Mouse (Mus musculus) CD4-positive naive resting alpha-beta T cell, adult 57 days (primary cell): Measurements from ENCODE around the gene Fem1a. TPM values are rescaled to one million over a fixed set of nuclear protein-coding genes. Genes with fewer than 3 reads are reported as not detected.

ENCODE experiments used
- total RNA-seq: library from RNA; stranded (reverse); gene quantifications from one replicate; pipeline ENCODE4 v1.2.4, GENCODE M21; 2023

Fem1a gene
- 22.6 TPM for total RNA-seq

GRCm38 (mm10) chr17:56256239-56256881 is at the start of gene Fem1a:
Fem1a (plus strand) TSS chr17:56256810.

GRCm38 (mm10) chr17:56218377-56219191 is 38.0 kb upstream of the Fem1a start, which contains the start of gene Dpp9:
Dpp9 (minus strand) TSS chr17:56218905.

GRCm38 (mm10) chr17:56276643-56277566 is 20.3 kb downstream of the Fem1a start, which contains the start of gene Ticam1:
Ticam1 (minus strand) TSS chr17:56276786.

GRCm38 (mm10) chr17:56292531-56293222 is 36.1 kb downstream of the Fem1a start, which contains the start of gene Plin3:
Plin3 (minus strand) TSS chr17:56292873.

GRCm38 (mm10) chr17:56300186-56300585 is 43.6 kb downstream of the Fem1a start, which contains the start of gene Arrdc5:
Arrdc5 (minus strand) TSS chr17:56300286.

GRCm38 (mm10) chr17:56303160-56303846 is 46.7 kb downstream of the Fem1a start, which contains the start of gene Uhrf1:
Uhrf1 (plus strand) TSS chr17:56303321.

Other genes starting within 250 kb of the Fem1a start
- gene Sh3gl1, start 220.2 kb upstream of the Fem1a start, total RNA-seq, result 129 TPM
- gene Chaf1a, start 216.4 kb upstream of the Fem1a start, total RNA-seq, result 1.4 TPM
- 74.7 TPM for gene Ubxn6, start 181.8 kb upstream of the Fem1a start, total RNA-seq
- gene Hdgfl2, start 177.2 kb upstream of the Fem1a start, total RNA-seq, result 124 TPM
- gene Plin4, start 147.0 kb upstream of the Fem1a start, total RNA-seq, result not detected
- gene Plin5, start 139.2 kb upstream of the Fem1a start, total RNA-seq, result not detected
- not detected for gene Lrg1, start 134.8 kb upstream of the Fem1a start, total RNA-seq
- gene Sema6b, start 116.5 kb upstream of the Fem1a start, total RNA-seq, result 0.24 TPM
- gene Tnfaip8l1, start 94.3 kb upstream of the Fem1a start, total RNA-seq, result 17.3 TPM
- gene Mydgf, start 72.9 kb upstream of the Fem1a start, total RNA-seq, result 50.6 TPM
- 48.0 TPM for gene Dpp9, start 37.9 kb upstream of the Fem1a start, total RNA-seq
- 10.6 TPM for gene Ticam1, start 20.0 kb downstream of the Fem1a start, total RNA-seq
- 10.9 TPM for gene Plin3, start 36.1 kb downstream of the Fem1a start, total RNA-seq
- gene Arrdc5, start 43.5 kb downstream of the Fem1a start, total RNA-seq, result not detected
- gene Uhrf1, start 46.5 kb downstream of the Fem1a start, total RNA-seq, result 3.9 TPM
- 77.4 TPM for gene Kdm4b, start 69.3 kb downstream of the Fem1a start, total RNA-seq
- 11.4 TPM for gene Ptprs, start 219.7 kb downstream of the Fem1a start, total RNA-seq